Mouse (Mus musculus) heart, embryonic 10.5 days (tissue): ENCODE measurements at regions not wholly inside any gene's neighbourhood (a gene's known extent, or its start where the extent isn't known, plus 50 kb on each side); places are given as distances from the start of the nearest gene placed in this dataset.
A peak's percentile ranks its signal among the peaks of the same experiment; 100 is the strongest.

ENCODE experiments used
- DNase-seq: peaks from one replicate; pipeline ENCODE4 v3.0.0-alpha.2; 2017; ENCODE audit warnings: low spot score
- H3K27ac ChIP-seq: fragments of 300-500 bp; sonication (generic); 2 replicates; pipeline ENCODE4 v1.5.1; 2016; ENCODE audit warnings: mild to moderate bottlenecking
- H3K27me3 ChIP-seq: fragments of 300-500 bp; sonication (generic); 2 replicates; pipeline ENCODE4 v1.6.1; 2016; ENCODE audit warnings: mild to moderate bottlenecking; ENCODE audit not compliant: poor library complexity, insufficient read depth, severe bottlenecking
- H3K36me3 ChIP-seq: fragments of 300-500 bp; sonication (generic); 2 replicates; pipeline ENCODE4 v1.6.1; 2016; ENCODE audit warnings: mild to moderate bottlenecking, moderate library complexity
- H3K4me1 ChIP-seq: fragments of 300-500 bp; sonication (generic); 2 replicates; pipeline ENCODE4 v1.6.1; 2016; ENCODE audit warnings: mild to moderate bottlenecking
- H3K4me3 ChIP-seq: fragments of 300-500 bp; sonication (generic); 2 replicates; pipeline ENCODE4 v1.5.1; 2016; ENCODE audit warnings: mild to moderate bottlenecking, moderate library complexity
- H3K9me3 ChIP-seq: fragments of 300-500 bp; sonication (generic); 2 replicates; pipeline ENCODE4 v1.6.1; 2016; ENCODE audit warnings: mild to moderate bottlenecking, moderate library complexity
- WGBS: fragments of 180-500 bp; shearing (Covaris S2); methylation state at CpG from one replicate; pipeline ENCODE4 v1.1.7; 2016; 5-methylcytosine and 5-hydroxymethylcytosine counted together

- H3K4me1 ChIP-seq = peaks cover 44% of the 10 kb centered on the region
- no peaks in the 10 kb centered on the region for H3K9me3 ChIP-seq
- no peaks in the 10 kb centered on the region for H3K36me3 ChIP-seq
- DNase-seq = peak; percentile 85
- no peak overlapping the region for H3K4me3 ChIP-seq
- H3K27ac ChIP-seq = no peak overlapping the region; the same call in 1 of the 2 replicates
- H3K27me3 ChIP-seq = no peaks in the 10 kb centered on the region
- WGBS = 72% methylated on average over 1 of the region's 1 CpGs
Observed at GRCm38 (mm10) chr10:111668639-111669038, 162.6 kb downstream of the Phlda1 start.

GRCm38 (mm10) chr10:111669658-111670057 lies 163.6 kb downstream of the Phlda1 start:
- H3K36me3 ChIP-seq = no peaks in the 10 kb centered on the region
- WGBS = 51% methylated on average over 6 of the region's 6 CpGs
- H3K27me3 ChIP-seq = no peaks in the 10 kb centered on the region
- peak overlapping the region; percentile 78; the same call in 1 of the 2 replicates for H3K27ac ChIP-seq
- H3K4me3 ChIP-seq = no peak overlapping the region
- H3K4me1 ChIP-seq = peaks cover 51% of the 10 kb centered on the region
- peak; percentile 84 for DNase-seq
- H3K9me3 ChIP-seq = no peaks in the 10 kb centered on the region

- Histone ChIP-seq H3K4me3 (no peak overlapping the region), H3K4me1 (peaks cover 56% of the 10 kb centered on the region), H3K9me3 (no peaks in the 10 kb centered on the region), H3K27ac (peak overlapping the region; percentile 78), H3K27me3 (no peaks in the 10 kb centered on the region), H3K36me3 (no peaks in the 10 kb centered on the region)
- no peak for DNase-seq
- WGBS = 79% methylated on average over 14 of the region's 14 CpGs
Observed at GRCm38 (mm10) chr10:111670666-111671065, 164.6 kb downstream of the Phlda1 start.

- no peaks in the 10 kb centered on the region for H3K9me3 ChIP-seq
- peak overlapping the region; percentile 12; the same call in 1 of the 2 replicates for H3K4me3 ChIP-seq
- peaks cover 50% of the 10 kb centered on the region for H3K4me1 ChIP-seq
- no peaks in the 10 kb centered on the region for H3K36me3 ChIP-seq
- peak overlapping the region; percentile 77 for H3K27ac ChIP-seq
- no peaks in the 10 kb centered on the region for H3K27me3 ChIP-seq
- WGBS = 25% methylated on average over 12 of the region's 12 CpGs
- DNase-seq = no peak
Observed at GRCm38 (mm10) chr10:111672454-111673316, 166.6 kb downstream of the Phlda1 start.

GRCm38 (mm10) chr10:111673317-111673610 lies 167.2 kb downstream of the Phlda1 start:
- H3K9me3 ChIP-seq = no peaks in the 10 kb centered on the region
- H3K4me3 ChIP-seq = no peak overlapping the region
- H3K4me1 ChIP-seq = peaks cover 50% of the 10 kb centered on the region
- no peaks in the 10 kb centered on the region for H3K36me3 ChIP-seq
- DNase-seq = no peak
- no peaks in the 10 kb centered on the region for H3K27me3 ChIP-seq
- peak overlapping the region; percentile 77 for H3K27ac ChIP-seq

GRCm38 (mm10) chr10:111676255-111676654 lies 170.2 kb downstream of the Phlda1 start:
- 7% methylated on average over 4 of the region's 4 CpGs for WGBS
- no peaks in the 10 kb centered on the region for H3K27me3 ChIP-seq
- DNase-seq = no peak
- H3K4me1 ChIP-seq = peaks cover 51% of the 10 kb centered on the region
- no peaks in the 10 kb centered on the region for H3K9me3 ChIP-seq
- H3K4me3 ChIP-seq = no peak overlapping the region; the same call in 1 of the 2 replicates
- no peaks in the 10 kb centered on the region for H3K36me3 ChIP-seq
- no peak overlapping the region for H3K27ac ChIP-seq

- 51% methylated on average over 4 of the region's 4 CpGs for WGBS
- Histone ChIP-seq H3K4me3 (no peak overlapping the region), H3K36me3 (no peaks in the 10 kb centered on the region), H3K27ac (peak overlapping the region; percentile 22; the same call in 1 of the 2 replicates), H3K4me1 (peaks cover 23% of the 10 kb centered on the region), H3K9me3 (no peaks in the 10 kb centered on the region), H3K27me3 (no peaks in the 10 kb centered on the region)
- no peak for DNase-seq
Observed at GRCm38 (mm10) chr10:111680919-111681318, 174.8 kb downstream of the Phlda1 start.

- Histone ChIP-seq H3K9me3 (no peaks in the 10 kb centered on the region), H3K36me3 (no peaks in the 10 kb centered on the region), H3K27ac (no peak overlapping the region), H3K4me1 (peaks cover 17% of the 10 kb centered on the region), H3K4me3 (no peak overlapping the region), H3K27me3 (no peaks in the 10 kb centered on the region)
- peak; percentile 30 for DNase-seq
- 81% methylated on average over 10 of the region's 10 CpGs for WGBS
Observed at GRCm38 (mm10) chr10:111684409-111685346, 178.6 kb downstream of the Phlda1 start.

- no peak for DNase-seq
- H3K27me3 ChIP-seq = no peaks in the 10 kb centered on the region
- no peaks in the 10 kb centered on the region for H3K36me3 ChIP-seq
- no peak overlapping the region for H3K27ac ChIP-seq
- H3K4me3 ChIP-seq = no peak overlapping the region
- WGBS = 56% methylated on average over 5 of the region's 5 CpGs
- no peaks in the 10 kb centered on the region for H3K9me3 ChIP-seq
- H3K4me1 ChIP-seq = peaks cover under 1% of the 10 kb centered on the region; the same call in 1 of the 2 replicates
Observed at GRCm38 (mm10) chr10:111686585-111686984, 180.5 kb downstream of the Phlda1 start.

- H3K4me1 ChIP-seq = peaks cover under 1% of the 10 kb centered on the region; the same call in 1 of the 2 replicates
- H3K27ac ChIP-seq = no peak overlapping the region
- no peaks in the 10 kb centered on the region for H3K9me3 ChIP-seq
- no peak overlapping the region for H3K4me3 ChIP-seq
- no peaks in the 10 kb centered on the region for H3K27me3 ChIP-seq
- WGBS = 68% methylated on average over 10 of the region's 10 CpGs
- H3K36me3 ChIP-seq = no peaks in the 10 kb centered on the region
- DNase-seq = no peak
Observed at GRCm38 (mm10) chr10:111689587-111689986, 183.5 kb downstream of the Phlda1 start.

GRCm38 (mm10) chr10:111693762-111694161 lies 187.7 kb downstream of the Phlda1 start:
- no peaks in the 10 kb centered on the region for H3K9me3 ChIP-seq
- no peak for DNase-seq
- H3K4me1 ChIP-seq = peaks cover 4% of the 10 kb centered on the region; the same call in 1 of the 2 replicates
- H3K27ac ChIP-seq = no peak overlapping the region
- no peaks in the 10 kb centered on the region for H3K27me3 ChIP-seq
- no peaks in the 10 kb centered on the region for H3K36me3 ChIP-seq
- no peak overlapping the region for H3K4me3 ChIP-seq

- Histone ChIP-seq H3K27me3 (no peaks in the 10 kb centered on the region), H3K4me3 (no peak overlapping the region), H3K36me3 (no peaks in the 10 kb centered on the region), H3K27ac (no peak overlapping the region), H3K9me3 (no peaks in the 10 kb centered on the region), H3K4me1 (peaks cover 4% of the 10 kb centered on the region; the same call in 1 of the 2 replicates)
- DNase-seq = no peak
- 67% methylated on average over 6 of the region's 6 CpGs for WGBS
Observed at GRCm38 (mm10) chr10:111694227-111695200, 188.4 kb downstream of the Phlda1 start.
